Mouse (Mus musculus) gastrocnemius, postnatal 4 days (tissue): ENCODE measurements around the gene Slc26a3. TPM values are rescaled to one million over a fixed set of nuclear protein-coding genes. Genes with fewer than 3 reads are reported as not detected.
A peak's percentile ranks its signal among the peaks of the same experiment; 100 is the strongest.

ENCODE experiments used
- DNase-seq, 2 experiments: peaks; one replicate each; pipeline ENCODE4 v3.0.0; 2021 to 2022; ENCODE audit warnings: low spot score in 2 of 2, mixed read lengths in 2 of 2
- long read RNA-seq, 2 experiments: library from polyadenylated mRNA; stranded (forward); transcript quantifications; one replicate each; pipeline ENCODE4 v2.0.0; 2021
- total RNA-seq, 2 experiments: library from RNA; stranded (reverse); gene quantifications; 2 replicates each; pipeline ENCODE4 v1.2.3; 2021

Slc26a3 gene
- total RNA-seq, result not detected
- long read RNA-seq, experiment 1, result 0 reads
- long read RNA-seq, experiment 2, result 0 reads

DNA sequence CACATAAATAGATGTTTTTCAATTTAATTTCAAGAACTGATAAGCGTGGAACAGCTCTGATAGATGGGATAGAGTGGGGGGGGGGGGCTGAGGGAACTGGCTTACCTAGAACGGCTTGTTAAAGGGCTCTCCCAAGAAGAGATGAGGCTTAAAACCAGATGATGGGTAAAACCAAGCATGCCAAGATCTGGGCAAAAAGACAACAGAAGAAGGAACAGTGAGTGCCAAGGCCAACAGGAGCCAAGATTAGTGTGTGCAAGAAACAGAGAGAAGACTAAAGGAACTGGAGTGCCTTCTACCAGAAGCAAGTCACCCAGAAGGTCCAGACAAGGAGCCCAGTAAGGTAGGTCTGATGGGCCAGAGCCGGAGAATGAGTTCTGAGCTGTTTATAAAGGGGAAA lies at the start of gene Slc26a3:
Gene Slc26a3 (plus strand): TSS at position 301 of the 400 bp plus-strand sequence.
- DNase-seq, result no peak

DNA sequence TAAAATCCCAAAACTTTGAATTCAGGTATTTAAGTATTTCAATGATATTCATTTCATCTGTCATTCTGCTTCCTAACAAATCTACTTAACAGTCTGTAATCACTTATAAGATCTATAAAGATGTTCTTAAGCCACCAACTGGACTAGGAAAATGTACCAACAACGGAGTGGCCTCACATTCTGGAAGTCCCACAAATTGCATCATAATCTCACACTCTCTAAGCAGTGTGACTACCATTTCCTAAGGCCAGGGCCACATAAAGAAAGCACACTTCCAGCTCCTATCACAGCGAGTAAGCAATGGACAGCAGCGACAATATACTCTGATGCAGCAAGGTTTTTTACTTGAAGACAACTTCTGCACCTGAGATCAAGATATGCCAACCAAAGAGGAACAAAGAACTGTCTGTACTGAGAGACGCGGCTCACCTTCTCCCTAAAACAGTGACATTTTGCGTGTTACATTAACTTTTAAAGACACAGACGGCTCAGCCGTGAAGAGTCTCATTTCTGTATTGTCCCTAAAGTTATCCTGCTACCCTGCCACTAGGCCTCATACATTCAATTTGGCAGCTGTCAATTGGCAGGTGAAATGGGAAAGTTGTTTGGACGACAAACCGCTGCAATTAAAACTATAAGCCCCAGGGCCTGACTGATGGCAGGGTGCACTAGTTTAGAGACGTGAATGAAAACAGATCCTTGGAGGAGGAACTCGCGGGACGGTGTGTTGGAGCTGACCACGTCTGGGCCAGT lies 40.3 kb upstream of the Slc26a3 start:
- DNase-seq, result no peak

DNA sequence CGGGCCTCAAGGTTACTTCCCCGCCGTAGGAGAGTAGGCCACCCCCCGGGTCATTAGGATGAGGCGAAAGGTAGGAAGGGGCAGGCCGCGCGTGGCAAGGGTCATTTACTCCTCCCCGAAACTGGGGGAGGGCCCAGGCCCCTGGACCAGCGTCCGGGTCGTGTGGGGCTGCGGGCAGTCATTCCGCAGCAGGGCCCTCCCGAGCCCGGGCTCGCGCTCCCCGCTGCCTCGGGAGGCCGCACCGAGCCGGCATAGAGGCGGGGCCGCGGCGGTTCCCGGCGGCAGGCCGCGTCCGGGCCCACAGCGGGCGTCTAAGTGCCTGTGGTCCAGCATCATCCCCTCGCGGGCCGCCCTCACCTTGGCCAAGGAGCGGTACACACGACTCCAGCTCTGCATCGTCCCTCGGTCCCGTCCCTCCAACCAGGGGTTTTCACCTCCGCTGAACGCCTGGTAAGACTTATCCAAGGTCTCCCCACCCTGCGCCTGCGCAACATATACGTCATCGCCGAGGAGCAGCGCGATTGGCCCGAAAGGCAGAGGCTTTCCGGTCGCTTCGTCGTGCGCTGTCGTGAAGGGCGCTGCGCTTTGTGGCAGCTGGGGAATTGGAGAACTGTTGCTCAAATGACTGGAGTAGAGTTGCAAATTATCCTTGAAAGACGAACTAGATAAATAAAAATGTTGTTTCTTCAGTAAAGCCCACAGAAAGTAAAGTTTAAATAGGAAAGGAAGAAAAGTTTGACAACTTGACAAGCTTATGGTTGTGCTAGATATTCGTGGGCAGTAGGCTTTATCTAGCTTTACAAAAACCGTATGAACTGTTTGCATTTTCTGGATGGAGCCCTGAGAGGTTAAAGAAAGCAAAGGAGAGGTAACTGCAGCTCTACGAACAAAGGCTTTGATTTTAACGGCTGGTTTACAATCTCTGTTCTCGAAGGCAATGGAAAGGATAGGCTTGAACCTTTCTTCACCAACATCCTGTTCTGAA lies 39.4 kb upstream of the Slc26a3 start, which contains the start of gene Dld:
Gene Dld (minus strand): TSS at position 510 of the 985 bp plus-strand sequence.
- DNase-seq, result peak; percentile 92 to 96

DNA sequence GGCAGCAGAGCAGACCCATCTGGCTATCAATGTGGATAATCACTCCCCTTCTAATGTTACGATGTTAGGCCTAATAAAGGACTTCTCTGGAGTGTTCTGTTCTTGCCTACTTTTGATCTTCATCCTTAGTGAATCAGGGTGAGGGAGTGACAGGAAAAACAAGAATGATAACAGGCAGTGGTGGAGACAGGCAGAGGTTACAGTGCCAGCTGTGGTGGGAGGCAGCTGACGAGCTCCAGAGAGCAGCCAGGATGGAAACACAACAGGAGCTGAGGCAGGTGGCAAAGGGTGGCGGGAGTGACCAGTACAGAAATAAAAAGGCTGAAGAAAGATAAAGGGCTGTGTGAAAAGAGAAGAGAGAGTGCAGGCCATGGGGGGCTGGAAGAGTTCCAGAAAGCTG lies 24.2 kb upstream of the Slc26a3 start:
- DNase-seq, result no peak

DNA sequence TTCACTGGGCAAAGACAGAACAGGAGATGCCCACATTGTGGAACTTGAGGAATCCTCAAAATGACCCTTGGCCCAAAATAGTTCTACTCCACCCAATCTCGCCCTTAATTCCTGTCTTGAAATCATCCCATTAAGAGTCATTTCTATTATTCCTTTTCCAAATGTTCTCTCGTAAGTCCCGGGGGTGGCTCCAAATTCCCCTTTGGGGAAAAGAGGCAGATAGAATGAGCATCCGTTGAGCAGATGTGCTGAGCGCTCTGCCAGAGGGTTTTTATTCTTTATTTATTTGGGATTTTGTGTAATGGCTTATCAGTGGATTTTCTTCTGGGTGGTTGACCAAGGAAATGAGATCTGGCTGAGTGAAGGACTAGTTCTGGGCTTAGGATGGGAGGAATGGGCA lies 22.9 kb upstream of the Slc26a3 start:
- peak in 1 of 2 experiments; percentile 37 for DNase-seq

DNA sequence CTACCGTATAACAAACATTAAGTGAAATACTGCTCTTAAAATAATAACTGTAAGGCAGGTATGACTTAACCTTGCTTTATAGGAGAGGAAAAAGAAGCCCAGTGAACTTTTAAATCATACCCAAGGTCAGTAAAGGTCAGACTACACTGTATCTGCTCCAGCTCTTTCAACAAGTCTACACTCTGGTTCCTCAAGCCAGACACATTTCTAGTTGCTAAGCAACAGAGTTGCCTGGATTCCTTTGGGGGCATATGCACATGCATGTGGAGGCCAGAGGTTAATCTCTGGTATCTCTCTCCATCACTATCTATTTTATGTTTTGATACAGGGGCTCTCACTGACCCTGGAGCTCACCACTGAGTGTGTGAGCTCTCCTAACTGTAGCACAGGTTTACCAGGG lies 21.6 kb upstream of the Slc26a3 start:
- DNase-seq, result no peak

DNA sequence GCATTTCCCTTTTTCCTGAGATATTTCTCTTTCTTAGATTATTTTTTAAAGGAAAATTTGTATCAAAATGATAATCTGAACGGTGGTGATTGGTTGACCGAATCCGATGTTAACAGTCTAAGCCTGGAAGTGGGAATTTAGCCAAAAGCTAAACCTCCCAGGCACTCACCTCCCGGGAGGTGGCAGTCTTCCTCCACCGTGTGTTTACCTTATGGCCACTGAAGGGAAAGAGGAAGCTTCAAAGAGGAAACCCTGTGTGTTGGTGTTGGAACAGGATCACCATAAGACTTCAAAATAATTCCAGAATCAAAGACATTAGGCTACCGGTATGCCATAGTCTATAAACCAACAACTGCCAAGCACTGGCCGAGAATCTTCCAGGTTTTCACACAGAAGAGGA lies 21.0 kb upstream of the Slc26a3 start:
- DNase-seq, result no peak

DNA sequence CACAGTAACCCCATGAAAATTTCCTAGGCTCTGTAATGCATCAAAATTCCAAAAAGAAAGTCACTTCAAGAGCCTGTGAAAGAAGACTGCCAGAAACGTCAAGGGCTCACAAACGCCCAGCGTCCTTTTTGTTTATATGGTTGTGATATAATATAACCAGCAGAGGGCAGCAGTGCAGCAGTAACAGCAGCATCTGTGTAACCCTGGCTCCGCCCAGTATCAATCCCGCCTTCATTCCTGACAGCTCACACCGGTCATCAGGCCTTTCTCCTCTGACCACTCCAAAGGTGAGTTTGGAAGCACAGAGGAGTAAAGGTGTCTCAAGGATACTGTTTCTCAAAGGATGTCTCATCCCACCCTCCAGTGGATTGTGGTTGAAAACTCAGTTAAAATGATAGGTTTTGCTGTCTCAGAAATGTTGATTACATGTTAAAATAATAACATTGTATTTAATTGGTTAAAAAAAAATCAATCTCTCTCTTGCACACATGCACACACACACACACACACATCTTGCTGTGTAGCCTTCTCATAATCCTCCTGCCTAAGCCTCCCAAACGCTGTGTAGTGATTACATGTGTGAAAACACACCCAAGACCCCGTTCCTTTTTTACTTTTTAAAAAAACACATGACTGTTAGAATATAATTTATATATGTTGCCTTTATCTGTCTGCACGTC lies 15.9 kb upstream of the Slc26a3 start:
- peak in 1 of 2 experiments; percentile 58 for DNase-seq

DNA sequence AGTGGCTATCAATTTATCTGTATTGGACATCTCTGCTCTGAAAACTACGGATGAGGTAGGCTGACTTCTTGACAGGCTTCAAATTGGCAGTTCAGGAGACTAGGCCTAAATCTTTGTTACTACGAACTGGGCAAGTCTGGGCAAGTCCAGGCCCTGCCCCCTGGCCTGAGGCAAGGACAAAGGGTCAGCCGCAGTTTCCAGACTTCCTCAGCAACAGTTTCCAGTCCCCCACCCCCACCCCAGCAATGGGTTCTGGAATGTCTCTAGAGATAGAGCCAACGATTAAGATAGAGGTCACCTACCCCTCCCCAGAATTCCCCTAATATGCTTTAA lies 15.4 kb upstream of the Slc26a3 start:
- DNase-seq, result no peak

DNA sequence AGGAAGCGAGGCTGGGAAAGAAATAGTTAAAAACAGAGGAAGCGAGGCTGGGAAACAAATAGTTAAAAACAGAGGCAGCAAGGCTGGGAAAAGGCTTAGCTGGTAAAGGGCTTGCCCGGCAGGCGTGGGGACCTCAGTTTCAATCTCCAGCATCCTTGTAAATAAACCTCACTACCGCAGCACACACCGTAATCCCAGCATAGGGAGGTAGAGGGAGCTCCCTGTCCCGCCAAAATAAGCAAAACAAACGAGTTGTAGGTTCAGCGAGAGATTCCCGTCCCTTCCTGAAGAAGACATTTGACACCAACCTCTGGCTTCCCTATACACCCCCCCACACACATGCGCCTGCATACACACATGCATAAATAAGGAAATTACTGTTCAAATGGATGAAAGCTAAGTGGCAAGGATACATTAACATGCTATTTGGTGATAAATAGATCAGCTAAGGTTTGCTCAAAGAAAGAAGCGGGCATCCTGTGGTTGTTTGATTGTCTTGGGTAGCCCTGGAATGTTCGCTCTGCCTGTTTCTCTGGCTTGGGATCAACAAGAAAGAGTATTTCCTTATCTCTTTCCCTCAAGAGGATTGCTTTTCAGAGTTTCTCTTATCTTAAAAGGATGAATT lies 14.2 kb upstream of the Slc26a3 start:
- DNase-seq, result no peak

DNA sequence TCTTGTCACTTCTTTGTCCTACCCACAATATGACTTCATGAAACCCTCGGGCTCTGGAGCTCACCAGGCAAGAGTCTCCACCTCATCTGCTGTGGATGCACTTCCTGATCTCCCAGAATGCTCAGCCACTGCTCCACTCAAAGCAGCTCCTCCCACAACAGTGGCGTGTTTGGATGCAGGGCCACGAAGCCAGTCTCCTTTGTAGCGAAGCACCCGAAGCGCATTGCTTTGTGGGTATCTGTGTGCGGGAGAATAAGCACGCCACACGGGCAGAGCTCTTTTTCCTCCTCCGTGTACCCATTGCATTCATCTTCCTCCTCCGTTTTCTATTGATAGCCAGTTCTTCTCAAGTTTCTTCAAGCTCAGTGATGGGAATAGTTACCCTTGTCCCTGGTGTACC lies 13.4 kb upstream of the Slc26a3 start:
- DNase-seq, result no peak

DNA sequence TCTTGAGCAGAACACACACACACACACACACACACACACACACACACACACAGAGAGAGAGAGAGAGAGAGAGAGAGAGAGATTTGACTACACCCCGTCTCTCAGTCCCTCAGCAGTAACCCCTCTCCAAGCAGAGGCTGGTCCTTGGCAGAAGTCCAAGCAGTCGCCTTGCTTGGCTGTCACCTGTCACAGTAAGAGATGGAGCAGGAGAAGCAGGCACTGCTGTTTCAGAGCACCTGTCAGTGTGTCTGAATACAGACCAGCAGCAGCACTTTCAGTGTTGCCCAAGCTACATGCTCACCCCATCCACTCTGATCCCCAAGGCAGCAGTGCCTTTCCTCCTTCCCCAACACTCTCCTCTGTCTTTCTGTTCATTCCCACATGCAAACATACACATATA lies 9.8 kb upstream of the Slc26a3 start:
- DNase-seq, result peak in 1 of 2 experiments; percentile 23

DNA sequence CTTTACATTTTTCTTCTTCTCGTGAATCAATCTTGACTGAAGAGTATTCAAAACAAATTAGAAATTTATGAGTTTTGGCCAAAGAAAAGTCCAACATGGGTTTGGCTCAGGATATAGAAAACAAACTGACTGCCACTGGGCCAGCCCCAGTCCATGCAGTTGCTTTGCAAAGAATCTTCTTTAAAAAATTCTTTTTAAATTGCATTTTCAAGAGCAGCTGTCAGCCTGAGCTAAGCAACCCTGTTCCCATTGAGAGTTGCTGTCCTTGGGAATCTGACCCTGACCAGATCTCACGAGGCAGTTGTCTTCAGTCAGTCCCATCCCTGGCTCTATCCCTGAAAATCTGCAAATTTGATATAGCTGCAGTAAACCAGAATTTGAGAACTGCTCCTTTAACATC lies 8.2 kb upstream of the Slc26a3 start:
- no peak for DNase-seq

DNA sequence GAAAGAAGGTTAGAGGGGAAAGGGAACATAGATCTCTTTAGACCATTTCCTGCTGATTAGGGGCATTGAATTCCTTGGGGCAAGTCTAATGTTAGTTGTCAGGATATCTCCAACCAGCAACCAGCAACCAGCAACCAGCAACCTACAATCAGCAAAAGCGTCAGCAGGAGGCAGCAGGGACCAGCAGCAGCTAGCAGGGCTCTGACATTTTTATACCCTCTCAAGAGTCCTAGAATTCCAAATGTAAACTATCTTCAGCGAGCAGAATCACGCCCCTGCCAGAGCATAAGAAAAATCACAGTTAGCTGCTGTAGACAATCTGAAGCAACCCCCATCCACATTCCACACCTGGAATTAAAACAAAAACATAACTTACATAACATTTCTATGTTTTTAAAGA lies 3.4 kb upstream of the Slc26a3 start:
- no peak for DNase-seq

DNA sequence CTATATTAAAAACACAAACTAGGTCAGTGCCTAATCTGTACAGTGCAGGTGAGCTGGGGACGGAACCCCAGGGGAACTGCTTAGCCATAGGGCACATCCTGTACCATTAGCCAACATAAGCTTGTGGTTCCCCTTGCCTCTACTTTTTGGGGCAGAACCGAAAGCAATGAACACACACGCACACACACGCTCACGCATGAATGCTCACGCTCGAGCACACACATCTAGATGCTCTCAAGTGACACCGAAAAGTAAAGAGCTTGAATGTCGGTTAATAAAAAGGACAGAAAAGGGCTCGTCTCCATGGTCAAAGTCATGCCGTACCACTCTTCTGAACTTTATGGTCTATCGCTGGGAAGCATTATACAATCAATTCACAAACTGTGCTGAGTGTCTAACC lies 1.0 kb downstream of the Slc26a3 start:
- DNase-seq, result no peak

DNA sequence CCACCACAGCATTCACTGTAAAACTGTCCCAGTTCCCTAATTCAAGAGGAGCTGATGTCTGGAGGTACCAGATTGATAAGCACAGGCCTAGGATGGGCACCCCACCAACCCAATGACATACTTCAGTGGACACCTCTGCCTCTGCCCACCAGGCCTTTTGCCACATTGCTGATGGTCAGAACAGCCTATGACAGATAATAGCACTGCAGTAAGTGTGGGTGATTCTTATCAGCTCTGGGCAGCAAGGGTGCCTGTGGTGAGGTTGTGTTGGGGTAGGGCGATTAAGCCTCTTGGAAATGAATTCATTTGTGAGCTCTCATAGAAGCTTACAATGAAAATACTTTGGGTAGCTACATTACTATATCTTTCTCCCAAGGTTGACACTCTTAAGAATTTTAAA lies 5.2 kb downstream of the Slc26a3 start:
- no peak for DNase-seq

DNA sequence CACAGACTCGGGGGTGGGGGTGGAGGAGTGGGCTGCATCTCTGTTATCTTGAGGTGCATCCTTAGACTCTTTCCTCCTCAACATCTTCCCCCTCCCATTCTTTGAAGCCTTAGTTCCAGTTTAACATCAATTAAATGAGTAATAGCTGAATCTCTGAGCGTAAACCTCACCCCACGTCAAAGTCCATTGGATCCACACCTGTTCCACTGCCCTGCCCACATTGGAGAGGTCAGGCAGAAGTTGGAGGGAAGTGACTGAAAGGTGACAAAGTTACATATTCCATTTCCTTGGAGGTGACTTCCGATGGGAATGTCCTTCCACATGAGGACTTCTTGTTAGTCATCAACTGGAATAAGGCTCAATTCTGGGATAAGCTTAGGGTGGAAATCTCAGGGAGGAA lies 7.0 kb downstream of the Slc26a3 start:
- DNase-seq, result no peak

DNA sequence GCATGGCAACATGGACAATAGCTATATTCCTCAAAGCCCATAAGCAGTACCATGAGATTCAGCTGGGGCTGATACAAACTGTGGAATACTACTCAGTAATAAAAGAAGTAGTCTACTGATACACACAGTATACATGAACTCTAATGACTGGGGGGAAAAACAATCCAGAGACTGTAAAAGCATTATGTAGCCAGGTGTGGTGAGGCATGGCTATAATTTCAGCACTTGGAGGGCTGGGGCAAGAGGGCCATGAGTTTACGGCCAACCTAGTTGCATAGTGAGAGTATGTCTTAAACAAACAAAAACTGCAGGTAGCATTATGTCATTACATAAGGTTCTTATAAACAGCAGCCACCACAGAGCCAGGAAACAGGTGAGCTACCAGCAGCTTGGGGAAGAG lies 10.2 kb downstream of the Slc26a3 start:
- DNase-seq, result no peak

DNA sequence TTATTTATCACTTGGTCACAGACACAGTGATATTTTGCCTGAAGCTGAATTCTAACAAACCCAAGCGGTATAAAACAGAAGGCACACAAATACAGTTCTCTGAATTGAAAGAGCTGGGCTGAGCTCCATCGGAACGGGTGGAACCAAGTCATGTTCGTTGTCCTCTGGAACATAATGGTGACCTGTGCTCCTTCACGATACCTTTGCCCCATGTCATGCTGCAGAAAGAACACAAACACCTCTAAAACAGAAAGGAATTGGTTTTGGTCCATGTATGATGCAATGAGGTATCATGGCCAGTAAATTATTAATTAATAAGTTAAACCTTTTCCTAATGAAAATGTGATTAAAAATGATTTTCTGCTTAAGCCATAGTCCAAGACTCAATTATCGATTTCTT lies 11.3 kb downstream of the Slc26a3 start:
- DNase-seq, result no peak

DNA sequence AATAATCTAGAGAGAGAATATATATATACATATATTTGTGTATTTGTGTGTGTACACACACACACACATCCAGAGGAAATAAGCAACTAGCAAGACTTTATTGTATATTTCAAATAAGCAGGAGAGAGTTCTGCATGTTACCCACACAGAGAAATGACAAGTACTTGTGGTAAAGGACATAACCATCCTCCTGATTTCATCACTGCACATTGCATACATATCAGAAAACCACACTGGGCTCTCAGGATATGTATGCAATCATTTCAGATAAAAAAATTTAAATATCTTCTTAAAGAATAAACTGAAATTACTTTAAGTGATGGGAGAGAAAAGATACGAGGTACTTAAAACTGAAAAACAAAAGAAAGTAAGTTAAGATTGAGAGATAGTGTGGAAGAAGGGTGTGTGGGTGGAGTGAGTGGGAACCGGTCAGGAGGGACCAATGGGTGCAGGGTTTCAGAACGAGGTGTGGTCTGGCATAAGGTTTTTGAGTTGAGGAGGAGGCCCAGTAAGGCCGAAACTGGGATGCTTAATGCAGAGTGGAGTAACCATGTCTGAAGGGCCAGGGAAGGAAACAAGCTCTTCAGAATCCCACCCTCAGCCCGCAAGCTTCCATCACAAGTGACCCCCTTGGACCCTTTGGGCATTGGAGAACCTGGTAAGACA lies 14.0 kb downstream of the Slc26a3 start:
- DNase-seq, result no peak

DNA sequence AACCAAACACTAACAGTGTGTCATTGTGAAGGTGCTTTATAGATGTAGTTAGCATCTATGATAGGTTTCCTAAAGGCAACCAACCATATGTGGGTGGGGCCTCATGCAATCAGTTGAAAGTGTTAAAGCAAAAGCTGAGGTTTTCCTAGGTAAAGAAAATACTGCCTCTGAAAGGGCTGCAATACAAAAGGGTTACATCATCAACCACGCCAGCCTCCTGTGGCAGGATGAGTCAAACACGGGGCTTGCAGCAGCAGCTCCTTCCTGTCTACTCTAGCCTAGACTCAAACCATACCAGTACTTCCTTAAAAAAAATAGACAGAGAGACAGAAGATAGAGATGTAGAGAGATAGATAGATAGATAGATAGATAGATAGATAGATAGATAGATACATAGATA lies 25.3 kb downstream of the Slc26a3 start:
- no peak for DNase-seq
